Mouse (Mus musculus): ENCODE results near the gene Cldn34c2. TPM values are rescaled to one million over a fixed set of nuclear protein-coding genes. Genes with fewer than 3 reads are reported as not detected.
"Not testable (repeated sequence)": the region's sequence is repeated elsewhere in the genome, so short reads cannot be mapped to it uniquely, and the experiment has no call there.

The Cldn34c2 gene
- under 1 TPM in 1 of 2 experiments, not detected in 1; 0.52 TPM for total RNA-seq (2021)

GRCm38 (mm10) chrX:123581400-123581799, at the start of gene Cldn34c2:
TSS of gene Cldn34c2 (plus strand) at chrX:123581700.
- DNase-seq (ENCODE audit: low spot score); intact Hi-C loops (cut with DNase I): not testable (repeated sequence)

- DNase-seq (ENCODE audit: low spot score); intact Hi-C loops (cut with DNase I): not testable (repeated sequence)
Observed at GRCm38 (mm10) chrX:123551378-123551777, 30.1 kb upstream of the Cldn34c2 start.

- intact Hi-C loops (cut with DNase I), result not testable (repeated sequence)
- DNase-seq (ENCODE audit: low spot score), result peak; percentile 2
Observed at GRCm38 (mm10) chrX:123612158-123612828, 30.8 kb downstream of the Cldn34c2 start.

Other genes with a start within 250 kb of the Cldn34c2 start
- gene Gm17467, start 123.1 kb downstream of the Cldn34c2 start, total RNA-seq (2021), result not detected
- not detected for gene Cldn34c3, start 212.0 kb downstream of the Cldn34c2 start, total RNA-seq (2021)